Mouse (Mus musculus) liver, embryonic 15.5 days (tissue): ENCODE data around the gene Hif3a. TPM values are rescaled to one million over a fixed set of nuclear protein-coding genes. Genes with fewer than 3 reads are reported as not detected.

Source experiments
- ATAC-seq: fragments of 200-750 bp; cut with Nextera tagmentation; 2 replicates; pipeline ENCODE4 v1.8.0; 2017; ENCODE audit warnings: moderate number of reproducible peaks, mild to moderate bottlenecking, moderate library complexity; ENCODE audit not compliant: insufficient read depth
- H3K27ac ChIP-seq: fragments of 300-500 bp; sonication (generic); replicated peaks from 2 replicates; pipeline ENCODE4 v1.5.1; 2015; ENCODE audit warnings: mild to moderate bottlenecking, inconsistent platforms
- H3K27me3 ChIP-seq: fragments of 300-500 bp; sonication (generic); 2 replicates; pipeline ENCODE4 v1.6.1; 2015; ENCODE audit warnings: mild to moderate bottlenecking, inconsistent platforms
- H3K36me3 ChIP-seq: fragments of 300-500 bp; sonication (generic); replicated peaks from 2 replicates; pipeline ENCODE4 v1.6.1; 2015; ENCODE audit warnings: moderate library complexity, mild to moderate bottlenecking, inconsistent platforms
- H3K4me1 ChIP-seq: fragments of 300-500 bp; sonication (generic); replicated peaks from 2 replicates; pipeline ENCODE4 v1.6.1; 2015; ENCODE audit warnings: inconsistent platforms
- H3K4me2 ChIP-seq: fragments of 300-500 bp; sonication (generic); 2 replicates; pipeline ENCODE4 v1.6.1; 2015; ENCODE audit warnings: moderate library complexity, mild to moderate bottlenecking, inconsistent platforms
- H3K4me3 ChIP-seq: fragments of 300-500 bp; sonication (generic); replicated peaks from 2 replicates; pipeline ENCODE4 v1.5.1; 2015; ENCODE audit warnings: mild to moderate bottlenecking, inconsistent platforms
- H3K9ac ChIP-seq: fragments of 300-500 bp; sonication (generic); 2 replicates; pipeline ENCODE4 v1.6.1; 2015; ENCODE audit warnings: moderate library complexity, mild to moderate bottlenecking, inconsistent platforms
- H3K9me3 ChIP-seq: fragments of 300-500 bp; sonication (generic); replicated peaks from 2 replicates; pipeline ENCODE4 v1.6.1; 2016; ENCODE audit warnings: inconsistent platforms
- WGBS: fragments of 180-500 bp; shearing (Covaris S2); methylation state at CpG from one replicate; pipeline ENCODE4 v1.1.7; 2015; ENCODE audit warnings: mixed read lengths; ENCODE audit not compliant: insufficient replicate concordance; 5-methylcytosine and 5-hydroxymethylcytosine counted together
- polyA plus RNA-seq: library from polyadenylated mRNA; unstranded; fragments of >200 nt; fragmentation: Nextera tagmentation; extraction: Ambion mirVana; gene quantifications from 2 replicates; pipeline ENCODE4 v1.2.1, GENCODE M21; 2015

The Hif3a gene
- polyA plus RNA-seq, 1 experiment from 2014 or later: 31.4 TPM

- 17% methylated on average over 7 of the region's 7 CpGs for WGBS
- Histone ChIP-seq H3K27ac (peak overlapping the region; percentile 34), H3K9ac (no peak overlapping the region), H3K4me1 (peaks cover 41% of the 10 kb centered on the region), H3K9me3 (no peaks in the 10 kb centered on the region), H3K4me3 (no peak overlapping the region), H3K27me3 (no peaks in the 10 kb centered on the region), H3K4me2 (no peak overlapping the region), H3K36me3 (peaks cover 37% of the 10 kb centered on the region)
- ATAC-seq: 0 out of 2 replicates have a peak, but pooled peaks have one; percentile 22
Observed at GRCm38 (mm10) chr7:17002375-17003195, 59.6 kb downstream of the Hif3a start.

GRCm38 (mm10) chr7:16999650-17000049, 62.6 kb downstream of the Hif3a start:
- H3K27me3 ChIP-seq: peaks cover 10% of the 10 kb centered on the region
- H3K27ac ChIP-seq: peak overlapping the region; percentile 65; the same call in 1 of the 2 replicates
- H3K36me3 ChIP-seq: peaks cover 8% of the 10 kb centered on the region
- peaks cover 54% of the 10 kb centered on the region for H3K4me1 ChIP-seq
- peak overlapping the region; percentile 54 for H3K4me2 ChIP-seq
- H3K4me3 ChIP-seq: no peak overlapping the region
- WGBS: 15% methylated on average over 4 of the region's 4 CpGs
- H3K9me3 ChIP-seq: no peaks in the 10 kb centered on the region
- no peak overlapping the region for H3K9ac ChIP-seq
- ATAC-seq: peak; percentile 48

GRCm38 (mm10) chr7:16999233-16999632, 63.0 kb downstream of the Hif3a start:
- peak; percentile 62 for ATAC-seq
- WGBS: 24% methylated on average over 4 of the region's 4 CpGs
- Histone ChIP-seq H3K4me2 (peak overlapping the region; percentile 54), H3K9ac (no peak overlapping the region), H3K36me3 (peaks cover 4% of the 10 kb centered on the region), H3K27ac (peak overlapping the region; percentile 65; the same call in 1 of the 2 replicates), H3K9me3 (no peaks in the 10 kb centered on the region), H3K4me1 (peaks cover 54% of the 10 kb centered on the region), H3K27me3 (peaks cover 14% of the 10 kb centered on the region), H3K4me3 (no peak overlapping the region)

GRCm38 (mm10) chr7:16995345-16995744, 66.9 kb downstream of the Hif3a start:
- peaks cover 23% of the 10 kb centered on the region for H3K27me3 ChIP-seq
- H3K9me3 ChIP-seq: no peaks in the 10 kb centered on the region
- H3K9ac ChIP-seq: no peak overlapping the region
- H3K27ac ChIP-seq: no peak overlapping the region
- ATAC-seq: no peak
- H3K4me1 ChIP-seq: peaks cover 61% of the 10 kb centered on the region
- H3K4me2 ChIP-seq: peak overlapping the region; percentile 64
- H3K36me3 ChIP-seq: no peaks in the 10 kb centered on the region
- H3K4me3 ChIP-seq: peak overlapping the region; percentile 56
- 78% methylated on average over 4 of the region's 4 CpGs for WGBS

- H3K27me3 ChIP-seq: peaks cover 23% of the 10 kb centered on the region
- H3K4me2 ChIP-seq: peak overlapping the region; percentile 64
- H3K9me3 ChIP-seq: no peaks in the 10 kb centered on the region
- ATAC-seq: no peak
- 7% methylated on average over 20 of the region's 20 CpGs for WGBS
- peak overlapping the region; percentile 56 for H3K4me3 ChIP-seq
- peak overlapping the region; percentile 53; the same call in 1 of the 2 replicates for H3K27ac ChIP-seq
- peaks cover 58% of the 10 kb centered on the region for H3K4me1 ChIP-seq
- no peaks in the 10 kb centered on the region for H3K36me3 ChIP-seq
- peak overlapping the region; percentile 40 for H3K9ac ChIP-seq
Observed at GRCm38 (mm10) chr7:16994400-16994799, 67.8 kb downstream of the Hif3a start.

- peak; percentile 84 for ATAC-seq
- Histone ChIP-seq H3K4me1 (peaks cover 53% of the 10 kb centered on the region), H3K4me2 (peak overlapping the region; percentile 64), H3K36me3 (no peaks in the 10 kb centered on the region), H3K27ac (peak overlapping the region; percentile 53; the same call in 1 of the 2 replicates), H3K4me3 (peak overlapping the region; percentile 56), H3K9ac (peak overlapping the region; percentile 40), H3K9me3 (no peaks in the 10 kb centered on the region), H3K27me3 (peaks cover 23% of the 10 kb centered on the region)
- 2% methylated on average over 27 of the region's 27 CpGs for WGBS
Observed at GRCm38 (mm10) chr7:16993651-16994399, 68.4 kb downstream of the Hif3a start.

- H3K9ac ChIP-seq: no peak within 1 kb of the TSS
- no peaks in the 10 kb centered on the region for H3K36me3 ChIP-seq
- peak within 1 kb of the TSS; percentile 56 for H3K4me3 ChIP-seq
- peaks cover 23% of the 10 kb centered on the region for H3K27me3 ChIP-seq
- H3K4me2 ChIP-seq: peak within 1 kb of the TSS; percentile 64
- peaks cover 41% of the 10 kb centered on the region for H3K4me1 ChIP-seq
- H3K27ac ChIP-seq: no peak within 1 kb of the TSS; the same call in 1 of the 2 replicates
- no peaks in the 10 kb centered on the region for H3K9me3 ChIP-seq
- no peak for ATAC-seq
- WGBS: 77% methylated on average over 5 of the region's 5 CpGs
Observed at GRCm38 (mm10) chr7:16992451-16992807, 69.8 kb downstream of the Hif3a start, which contains the start of gene Ccdc8. Gene Ccdc8 (plus strand): TSS chr7:16992708.

- Histone ChIP-seq H3K27ac (no peak overlapping the region; the same call in 1 of the 2 replicates), H3K4me3 (no peak overlapping the region), H3K4me2 (no peak overlapping the region), H3K27me3 (peaks cover 23% of the 10 kb centered on the region), H3K36me3 (no peaks in the 10 kb centered on the region), H3K9ac (no peak overlapping the region), H3K9me3 (no peaks in the 10 kb centered on the region), H3K4me1 (peaks cover 41% of the 10 kb centered on the region)
- no peak for ATAC-seq
- WGBS: 55% methylated on average over 18 of the region's 18 CpGs
Observed at GRCm38 (mm10) chr7:16991681-16992450, 70.4 kb downstream of the Hif3a start.

GRCm38 (mm10) chr7:16990006-16990744, 72.1 kb downstream of the Hif3a start:
- Histone ChIP-seq H3K9ac (no peak overlapping the region; the same call in 1 of the 2 replicates), H3K4me3 (no peak overlapping the region; the same call in 1 of the 2 replicates), H3K27ac (peak overlapping the region; percentile 24; the same call in 1 of the 2 replicates), H3K4me1 (peaks cover 29% of the 10 kb centered on the region), H3K36me3 (no peaks in the 10 kb centered on the region), H3K4me2 (peak overlapping the region; percentile 40), H3K27me3 (peaks cover 19% of the 10 kb centered on the region), H3K9me3 (no peaks in the 10 kb centered on the region)
- 21% methylated on average over 15 of the region's 15 CpGs for WGBS
- no peak for ATAC-seq

GRCm38 (mm10) chr7:16988405-16988804, 73.8 kb downstream of the Hif3a start:
- H3K4me1 ChIP-seq: peaks cover 12% of the 10 kb centered on the region
- no peak overlapping the region for H3K27ac ChIP-seq
- no peak overlapping the region for H3K4me3 ChIP-seq
- 65% methylated on average over 3 of the region's 3 CpGs for WGBS
- no peak overlapping the region for H3K9ac ChIP-seq
- H3K4me2 ChIP-seq: no peak overlapping the region
- ATAC-seq: no peak
- H3K36me3 ChIP-seq: no peaks in the 10 kb centered on the region
- H3K27me3 ChIP-seq: peaks cover under 1% of the 10 kb centered on the region; the same call in 1 of the 2 replicates
- H3K9me3 ChIP-seq: no peaks in the 10 kb centered on the region
